Mouse (Mus musculus): ENCODE results near the gene Snx21.

Snx21 gene

DNA sequence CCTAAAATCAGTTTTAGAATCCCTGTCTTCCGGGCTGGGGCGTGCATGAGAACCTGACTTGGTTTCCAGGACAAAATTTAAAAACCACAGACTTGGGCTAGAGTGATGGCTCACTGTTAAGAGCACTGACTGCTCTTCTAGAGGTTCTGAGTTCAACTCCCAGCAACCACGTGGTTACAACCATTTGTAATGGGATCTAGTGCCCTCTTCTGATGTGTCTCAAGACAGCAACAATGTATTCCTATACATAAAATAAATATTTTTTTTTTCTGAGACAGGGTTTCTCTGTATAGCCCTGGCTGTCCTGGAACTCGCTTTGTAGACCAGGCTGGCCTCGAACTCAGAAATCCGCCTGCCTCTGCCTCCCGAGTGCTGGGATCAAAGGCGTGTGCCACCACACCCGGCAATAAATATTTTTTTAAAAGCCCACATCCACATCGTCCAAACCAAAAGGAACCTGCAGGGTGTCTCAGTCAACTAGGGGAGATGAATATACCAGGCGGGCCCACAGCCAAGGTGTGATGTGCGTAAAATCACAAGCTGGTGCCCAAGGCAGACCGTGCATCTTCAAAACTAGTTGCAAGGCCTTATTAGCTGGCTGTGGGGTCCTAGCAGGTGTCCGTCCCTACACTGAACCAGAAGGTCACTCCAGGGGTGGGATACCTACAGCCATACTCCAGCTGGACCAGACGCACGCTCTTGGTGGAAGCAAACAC lies 46.6 kb downstream of the Snx21 start:
- no peak for DNase-seq

DNA sequence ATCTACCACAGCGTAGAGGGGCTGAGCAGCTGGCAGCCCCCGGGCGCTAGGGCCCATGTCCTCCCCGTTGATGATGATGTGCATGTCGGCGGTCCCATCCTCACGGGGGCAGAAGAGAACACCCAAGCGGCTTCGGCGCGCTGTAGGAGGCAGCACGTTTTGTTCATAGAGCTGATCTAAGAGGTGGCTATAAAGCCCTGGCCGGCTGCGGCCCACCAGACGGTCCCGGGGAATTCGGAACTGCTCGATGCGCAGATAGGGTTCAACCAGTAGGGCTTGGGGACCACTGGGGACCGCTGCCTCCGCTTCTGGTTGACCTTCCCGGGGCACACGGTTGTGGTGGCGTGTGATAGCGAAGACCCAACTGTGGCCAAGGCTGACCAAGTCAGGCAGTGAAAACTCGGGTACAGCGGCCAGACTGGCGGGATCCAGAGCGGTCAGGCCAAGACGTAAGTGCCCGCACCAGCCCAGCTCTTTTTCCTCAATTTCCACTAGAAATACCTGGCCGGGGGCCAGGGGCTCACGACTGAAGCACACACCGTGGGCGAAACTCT lies 47.2 kb downstream of the Snx21 start, which contains the start of gene Ctsa:
Gene Ctsa (plus strand): TSS at position 126 of the 554 bp plus-strand sequence.
- peak; percentile 89 for DNase-seq

DNA sequence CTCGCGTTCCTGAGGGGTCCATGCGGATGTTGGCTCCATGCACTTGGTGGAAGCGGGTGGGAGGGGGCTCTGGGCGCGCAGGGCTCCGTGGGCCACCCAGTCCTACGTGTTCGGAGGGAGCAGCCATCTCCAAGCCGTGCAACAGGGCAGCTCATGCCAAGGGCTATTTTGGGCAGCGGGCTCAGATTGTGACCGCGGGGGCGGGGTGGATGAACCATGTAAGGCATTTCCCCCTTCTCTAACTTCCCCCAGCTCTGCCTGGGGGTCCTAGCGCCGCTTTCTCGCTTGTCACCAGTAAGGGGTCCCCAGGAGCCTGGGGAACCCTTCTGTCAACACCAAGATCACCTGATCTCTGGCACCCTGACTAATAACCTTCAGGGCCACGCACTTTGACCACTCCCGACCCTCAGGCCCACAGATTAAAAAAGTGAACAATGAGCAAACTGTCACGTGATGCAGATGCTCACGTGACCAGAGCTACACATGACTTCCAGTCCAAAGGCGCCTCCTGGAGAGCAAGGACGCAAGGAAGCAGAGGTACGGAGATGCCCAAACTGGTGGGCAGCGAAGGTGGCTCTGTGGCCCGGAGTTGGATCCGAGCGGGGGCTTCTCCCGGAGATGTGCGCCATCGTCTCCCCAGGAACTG lies 47.8 kb downstream of the Snx21 start, which contains the start of gene Neurl2:
Gene Neurl2 (minus strand): TSS at position 143 of the 646 bp plus-strand sequence.
- peak; percentile 98 for DNase-seq

DNA sequence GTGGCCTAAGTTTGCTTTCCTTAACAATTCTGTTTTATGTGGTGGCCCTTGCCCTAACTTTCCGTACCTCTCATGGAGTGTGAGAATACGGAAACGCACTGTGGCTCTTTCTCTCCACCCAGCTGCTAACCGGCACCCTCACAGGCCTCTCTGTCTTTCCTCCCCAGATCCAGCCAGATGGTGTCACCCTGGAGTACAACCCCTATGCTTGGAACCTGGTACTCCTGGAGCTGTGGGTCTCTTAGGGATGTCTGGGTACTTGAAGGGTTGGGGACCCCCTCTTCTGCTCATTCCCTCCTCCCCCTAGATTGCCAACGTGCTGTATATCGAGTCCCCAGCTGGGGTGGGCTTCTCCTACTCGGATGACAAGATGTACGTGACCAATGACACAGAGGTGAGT lies 48.9 kb downstream of the Snx21 start:
- DNase-seq = no peak

- no peak for DNase-seq
Observed at GRCm38 (mm10) chr2:164835164-164835563, 49.5 kb downstream of the Snx21 start.
